Mouse (Mus musculus) G1E (cell line): ENCODE results near the gene Med7. TPM values are rescaled to one million over a fixed set of nuclear protein-coding genes. Genes with fewer than 3 reads are reported as not detected.

Source experiments
- ATAC-seq: 2 replicates; pipeline ENCODE4 v1.8.0; 2016; ENCODE audit warnings: mild to moderate bottlenecking; ENCODE audit not compliant: insufficient number of reproducible peaks, poor library complexity, low FRiP score, severe bottlenecking; ENCODE audit errors: extremely low read depth
- DNase-seq: peaks from one replicate; pipeline ENCODE4 v3.0.0; 2012; ENCODE audit warnings: low spot score
- H3K27me3 ChIP-seq: 2 replicates; pipeline ENCODE4 v1.6.1; 2012; ENCODE audit warnings: mild to moderate bottlenecking, low read length, inconsistent platforms; ENCODE audit not compliant: insufficient read depth
- H3K36me3 ChIP-seq: replicated peaks from 2 replicates; pipeline ENCODE3; 2012; ENCODE audit warnings: mild to moderate bottlenecking, inconsistent platforms
- H3K4me1 ChIP-seq: 2 replicates; pipeline ENCODE4 v1.6.1; 2012; ENCODE audit warnings: low read depth, low read length, inconsistent platforms, mixed read lengths; ENCODE audit not compliant: insufficient read depth
- H3K4me3 ChIP-seq: 2 replicates; pipeline ENCODE4 v1.5.1; 2012; ENCODE audit warnings: low read depth, mild to moderate bottlenecking, inconsistent platforms, low read length, moderate library complexity, mixed read lengths
- H3K9me3 ChIP-seq: replicated peaks from 2 replicates; pipeline ENCODE4 v1.6.1; 2012; ENCODE audit warnings: inconsistent platforms
- CTCF ChIP-seq: IDR thresholded peaks from 2 replicates; pipeline ENCODE4 v1.5.1; 2012; ENCODE audit warnings: low read depth, low read length, inconsistent platforms, mixed read lengths
- GATA1 ChIP-seq: IDR thresholded peaks from 2 replicates; pipeline ENCODE4 v1.6.1; 2012; ENCODE audit warnings: borderline replicate concordance, low read length, inconsistent platforms, mixed read lengths
- GATA2 ChIP-seq: IDR thresholded peaks from 2 replicates; pipeline ENCODE4 v1.6.1; 2012; ENCODE audit warnings: low read depth, low read length, inconsistent platforms, borderline replicate concordance
- POLR2AphosphoS5 ChIP-seq: IDR thresholded peaks from 2 replicates; pipeline ENCODE4 v1.6.1; 2012; ENCODE audit warnings: low read depth, low read length, inconsistent platforms; ENCODE audit not compliant: insufficient replicate concordance
- TAL1 ChIP-seq: conservative IDR thresholded peaks from 2 replicates; pipeline ENCODE4 v1.6.1; 2012; ENCODE audit warnings: low read depth, low read length, inconsistent platforms, mixed read lengths
- polyA plus RNA-seq: library from polyadenylated mRNA; stranded (reverse); fragments of >175 nt; gene quantifications from 2 replicates; pipeline ENCODE4 v1.2.3, GENCODE M21; 2012
- total RNA-seq, 2 experiments: library from RNA; stranded (forward) in 1 of 2; stranded (reverse) in 1 of 2; fragments of 200-1000 nt in 1 of 2; fragments of >200 nt in 1 of 2; fragmentation: Nextera tagmentation in 1 of 2; gene quantifications; 2 replicates each; pipeline ENCODE4 v1.2.3; 2014 to 2017

Med7 gene
- total and polyA plus RNA-seq, 3 experiments, result 103 to 275 (median 154) TPM

GRCm38 (mm10) chr11:46393413-46393812 lies 43.3 kb upstream of the Med7 start:
- Histone ChIP-seq H3K36me3 (no peaks in the 10 kb centered on the region), H3K4me3 (no peak overlapping the region), H3K4me1 (no peaks in the 10 kb centered on the region), H3K27me3 (peaks cover 4% of the 10 kb centered on the region), H3K9me3 (no peaks in the 10 kb centered on the region)
- TF ChIP-seq TAL1 (no peak), POLR2AphosphoS5 (no peak)
- ATAC-seq (no peak), DNase-seq (no peak)

- H3K27me3 ChIP-seq, result peaks cover 4% of the 10 kb centered on the region
- no peak for DNase-seq
- no peak for TF ChIP-seq CTCF
- no peak for TF ChIP-seq TAL1
- no peak for TF ChIP-seq GATA2
- TF ChIP-seq POLR2AphosphoS5, result no peak
- no peak for TF ChIP-seq GATA1
- H3K4me3 ChIP-seq, result no peak overlapping the region
- ATAC-seq, result no peak
- no peaks in the 10 kb centered on the region for H3K36me3 ChIP-seq
- no peaks in the 10 kb centered on the region for H3K4me1 ChIP-seq
- no peaks in the 10 kb centered on the region for H3K9me3 ChIP-seq
These were observed 41.6 kb upstream of the Med7 start for GRCm38 (mm10) chr11:46395088-46395487.

- H3K27me3 ChIP-seq, result peaks cover 4% of the 10 kb centered on the region
- no peaks in the 10 kb centered on the region for H3K36me3 ChIP-seq
- no peak for TF ChIP-seq GATA1
- TF ChIP-seq POLR2AphosphoS5, result no peak
- TF ChIP-seq CTCF, result no peak
- no peak for TF ChIP-seq TAL1
- TF ChIP-seq GATA2, result no peak
- ATAC-seq, result no peak
- no peaks in the 10 kb centered on the region for H3K4me1 ChIP-seq
- no peaks in the 10 kb centered on the region for H3K9me3 ChIP-seq
- no peak for DNase-seq
- H3K4me3 ChIP-seq, result no peak overlapping the region
These were observed 41.0 kb upstream of the Med7 start for GRCm38 (mm10) chr11:46395698-46396097.

- TF ChIP-seq CTCF (no peak), GATA2 (no peak), POLR2AphosphoS5 (no peak), GATA1 (no peak), TAL1 (no peak)
- Histone ChIP-seq H3K27me3 (peaks cover 4% of the 10 kb centered on the region), H3K4me3 (no peak within 1 kb of the TSS), H3K9me3 (no peaks in the 10 kb centered on the region), H3K36me3 (no peaks in the 10 kb centered on the region), H3K4me1 (no peaks in the 10 kb centered on the region)
- DNase-seq (no peak), ATAC-seq (no peak)
These were observed 40.4 kb upstream of the Med7 start, which contains the start of gene Fam71b for GRCm38 (mm10) chr11:46396167-46396859. Gene Fam71b, plus strand, starts transcription at chr11:46396559.

GRCm38 (mm10) chr11:46396860-46397179 lies 39.9 kb upstream of the Med7 start:
- DNase-seq (no peak), ATAC-seq (no peak)
- Histone ChIP-seq H3K27me3 (peaks cover 8% of the 10 kb centered on the region), H3K9me3 (no peaks in the 10 kb centered on the region), H3K4me3 (no peak overlapping the region), H3K4me1 (no peaks in the 10 kb centered on the region), H3K36me3 (no peaks in the 10 kb centered on the region)
- TF ChIP-seq CTCF (no peak), POLR2AphosphoS5 (no peak), TAL1 (no peak), GATA2 (no peak)

- no peak for TF ChIP-seq GATA1
- no peak for TF ChIP-seq TAL1
- TF ChIP-seq POLR2AphosphoS5, result no peak
- TF ChIP-seq CTCF, result no peak
- TF ChIP-seq GATA2, result no peak
- Histone ChIP-seq H3K4me1 (no peaks in the 10 kb centered on the region), H3K9me3 (no peaks in the 10 kb centered on the region), H3K27me3 (peaks cover 9% of the 10 kb centered on the region), H3K36me3 (no peaks in the 10 kb centered on the region), H3K4me3 (no peak overlapping the region)
- no peak for DNase-seq
- no peak for ATAC-seq
These were observed 38.8 kb upstream of the Med7 start for GRCm38 (mm10) chr11:46397900-46398299.

- TF ChIP-seq CTCF (no peak), GATA2 (no peak), POLR2AphosphoS5 (no peak), TAL1 (no peak), GATA1 (no peak)
These were observed 38.3 kb upstream of the Med7 start for GRCm38 (mm10) chr11:46398473-46398872.

More at GRCm38 (mm10) chr11:46398473-46398872, 38.3 kb upstream of the Med7 start:
- no peak overlapping the region for H3K4me3 ChIP-seq
- DNase-seq (no peak), ATAC-seq (no peak)
- no peaks in the 10 kb centered on the region for H3K4me1 ChIP-seq
- peaks cover 9% of the 10 kb centered on the region for H3K27me3 ChIP-seq
- no peaks in the 10 kb centered on the region for H3K9me3 ChIP-seq
- H3K36me3 ChIP-seq, result no peaks in the 10 kb centered on the region
